Mouse (Mus musculus) heart, postnatal 0 days (tissue): ENCODE measurements around the gene Tshz2. TPM values are rescaled to one million over a fixed set of nuclear protein-coding genes. Genes with fewer than 3 reads are reported as not detected.

ENCODE experiments used
- ATAC-seq: fragments of 200-750 bp; cut with Nextera tagmentation; 2 replicates; pipeline ENCODE4 v1.8.0; 2017; ENCODE audit warnings: low read depth, moderate number of reproducible peaks, moderate library complexity; ENCODE audit not compliant: insufficient read depth
- DNase-seq: peaks from one replicate; pipeline ENCODE4 v3.0.0-alpha.2; 2016; ENCODE audit warnings: low spot score
- H3K27ac ChIP-seq: fragments of 300-500 bp; sonication (generic); 2 replicates; pipeline ENCODE4 v1.5.1; 2014; ENCODE audit warnings: low read depth, mild to moderate bottlenecking
- H3K27me3 ChIP-seq: fragments of 300-500 bp; sonication (generic); 2 replicates; pipeline ENCODE4 v1.6.1; 2014; ENCODE audit warnings: low read length, mixed read lengths; ENCODE audit not compliant: control insufficient read depth, insufficient read depth
- H3K36me3 ChIP-seq: fragments of 300-500 bp; sonication (generic); replicated peaks from 2 replicates; pipeline ENCODE4 v1.6.1; 2014; ENCODE audit warnings: low read length, mixed read lengths; ENCODE audit not compliant: control insufficient read depth, insufficient read depth
- H3K4me1 ChIP-seq: fragments of 300-500 bp; sonication (generic); 2 replicates; pipeline ENCODE4 v1.6.1; 2014; ENCODE audit warnings: antibody characterized with exemption; ENCODE audit not compliant: control insufficient read depth, insufficient read depth
- H3K4me2 ChIP-seq: fragments of 300-500 bp; sonication (generic); 2 replicates; pipeline ENCODE4 v1.6.1; 2014; ENCODE audit warnings: low read depth, mild to moderate bottlenecking, low read length, moderate library complexity
- H3K4me3 ChIP-seq: fragments of 300-500 bp; sonication (generic); 2 replicates; pipeline ENCODE4 v1.5.1; 2014; ENCODE audit warnings: low read depth, low read length
- H3K9ac ChIP-seq: fragments of 300-500 bp; sonication (generic); replicated peaks from 2 replicates; pipeline ENCODE4 v1.6.1; 2014; ENCODE audit warnings: low read depth, low read length, mixed read lengths
- H3K9me3 ChIP-seq: fragments of 300-500 bp; sonication (generic); replicated peaks from 2 replicates; pipeline ENCODE4 v1.6.1; 2016; ENCODE audit warnings: low read length; ENCODE audit not compliant: control insufficient read depth
- CTCF ChIP-seq: IDR thresholded peaks from 2 replicates; pipeline ENCODE4 v1.5.1; 2016; ENCODE audit warnings: antibody characterized with exemption, control low read depth, low read depth
- EP300 ChIP-seq: IDR thresholded peaks from 2 replicates; pipeline ENCODE4 v1.6.1; 2016; ENCODE audit warnings: antibody characterized with exemption, low read depth
- WGBS: fragments of 180-500 bp; shearing (Covaris S2); extraction: QIAGEN DNeasy Blood & Tissue Kit; methylation state at CpG from one replicate; pipeline ENCODE4 v1.1.7; 2014; 5-methylcytosine and 5-hydroxymethylcytosine counted together
- polyA plus RNA-seq: library from polyadenylated mRNA; unstranded; fragments of >200 nt; fragmentation: Nextera tagmentation; extraction: Ambion mirVana; gene quantifications from 2 replicates; pipeline ENCODE4 v1.2.1, GENCODE M21; 2015
- total RNA-seq: library from RNA; depleted of rRNA; stranded (reverse); fragments of >200 nt; gene quantifications from 2 replicates; pipeline ENCODE4 v1.2.3, GENCODE M21; 2014; ENCODE audit warnings: low replicate concordance

Gene Tshz2
- total and polyA plus RNA-seq, 2 experiments from 2014 or later = 2.8 to 7.8 TPM

- Histone ChIP-seq H3K4me3 (no peak overlapping the region), H3K9me3 (no peaks in the 10 kb centered on the region), H3K4me2 (peak overlapping the region; percentile 2; the same call in 1 of the 2 replicates), H3K27me3 (no peaks in the 10 kb centered on the region), H3K27ac (peak overlapping the region; percentile 78), H3K36me3 (no peaks in the 10 kb centered on the region), H3K4me1 (peaks cover 14% of the 10 kb centered on the region; the same call in 1 of the 2 replicates), H3K9ac (no peak overlapping the region)
- DNase-seq (peak; percentile 25), ATAC-seq (peak; percentile 48; the same call in 1 of the 2 replicates)
- TF ChIP-seq EP300 = no peak
- no peak for TF ChIP-seq CTCF
- WGBS = 23% methylated on average over 15 of the region's 15 CpGs
These were observed 118.0 kb downstream of the Tshz2 start for GRCm38 (mm10) chr2:169750574-169751491.

GRCm38 (mm10) chr2:169752126-169752525 lies 119.3 kb downstream of the Tshz2 start:
- DNase-seq (no peak), ATAC-seq (no peak)
- Histone ChIP-seq H3K27me3 (no peaks in the 10 kb centered on the region), H3K9ac (no peak overlapping the region), H3K36me3 (no peaks in the 10 kb centered on the region), H3K4me2 (no peak overlapping the region), H3K9me3 (no peaks in the 10 kb centered on the region), H3K4me1 (peaks cover 14% of the 10 kb centered on the region; the same call in 1 of the 2 replicates), H3K27ac (peak overlapping the region; percentile 78), H3K4me3 (no peak overlapping the region)
- TF ChIP-seq EP300 (no peak), CTCF (no peak)
- 89% methylated on average over 9 of the region's 9 CpGs for WGBS

- no peak overlapping the region for H3K9ac ChIP-seq
These were observed 120.6 kb downstream of the Tshz2 start for GRCm38 (mm10) chr2:169753432-169753831.

GRCm38 (mm10) chr2:169755091-169755490 lies 122.3 kb downstream of the Tshz2 start:
- Histone ChIP-seq H3K36me3 (no peaks in the 10 kb centered on the region), H3K4me2 (no peak overlapping the region), H3K9ac (no peak overlapping the region), H3K4me1 (peaks cover 14% of the 10 kb centered on the region; the same call in 1 of the 2 replicates), H3K4me3 (no peak overlapping the region), H3K27me3 (no peaks in the 10 kb centered on the region), H3K27ac (no peak overlapping the region), H3K9me3 (no peaks in the 10 kb centered on the region)
- no peak for DNase-seq
- ATAC-seq = no peak
- 82% methylated on average over 7 of the region's 7 CpGs for WGBS
- TF ChIP-seq CTCF (no peak), EP300 (no peak)

More at GRCm38 (mm10) chr2:169753432-169753831, 120.6 kb downstream of the Tshz2 start:
- H3K4me3 ChIP-seq = no peak overlapping the region
- peaks cover 14% of the 10 kb centered on the region; the same call in 1 of the 2 replicates for H3K4me1 ChIP-seq
- H3K4me2 ChIP-seq = no peak overlapping the region
- no peaks in the 10 kb centered on the region for H3K36me3 ChIP-seq
- no peak for DNase-seq
- no peak overlapping the region for H3K27ac ChIP-seq
- ATAC-seq = no peak; the same call in 1 of the 2 replicates
- no peaks in the 10 kb centered on the region for H3K9me3 ChIP-seq
- no peaks in the 10 kb centered on the region for H3K27me3 ChIP-seq
- WGBS = 87% methylated on average over 9 of the region's 9 CpGs
- TF ChIP-seq EP300 (no peak), CTCF (no peak)

- no peaks in the 10 kb centered on the region for H3K4me1 ChIP-seq
- H3K9me3 ChIP-seq = no peaks in the 10 kb centered on the region
- H3K36me3 ChIP-seq = no peaks in the 10 kb centered on the region
- H3K4me3 ChIP-seq = no peak overlapping the region
- no peak overlapping the region for H3K4me2 ChIP-seq
- H3K27me3 ChIP-seq = no peaks in the 10 kb centered on the region
- TF ChIP-seq EP300 (no peak), CTCF (no peak)
- no peak overlapping the region for H3K9ac ChIP-seq
- 57% methylated on average over 6 of the region's 6 CpGs for WGBS
- ATAC-seq (no peak), DNase-seq (no peak)
- no peak overlapping the region for H3K27ac ChIP-seq
These were observed 125.3 kb downstream of the Tshz2 start for GRCm38 (mm10) chr2:169758120-169758519.
